Mouse (Mus musculus): ENCODE data around the gene Pik3c2a. TPM values are rescaled to one million over a fixed set of nuclear protein-coding genes. Genes with fewer than 3 reads are reported as not detected.

The Pik3c2a gene
- polyA plus RNA-seq, 1 experiment from 2014 or later, result 23.2 TPM

DNA sequence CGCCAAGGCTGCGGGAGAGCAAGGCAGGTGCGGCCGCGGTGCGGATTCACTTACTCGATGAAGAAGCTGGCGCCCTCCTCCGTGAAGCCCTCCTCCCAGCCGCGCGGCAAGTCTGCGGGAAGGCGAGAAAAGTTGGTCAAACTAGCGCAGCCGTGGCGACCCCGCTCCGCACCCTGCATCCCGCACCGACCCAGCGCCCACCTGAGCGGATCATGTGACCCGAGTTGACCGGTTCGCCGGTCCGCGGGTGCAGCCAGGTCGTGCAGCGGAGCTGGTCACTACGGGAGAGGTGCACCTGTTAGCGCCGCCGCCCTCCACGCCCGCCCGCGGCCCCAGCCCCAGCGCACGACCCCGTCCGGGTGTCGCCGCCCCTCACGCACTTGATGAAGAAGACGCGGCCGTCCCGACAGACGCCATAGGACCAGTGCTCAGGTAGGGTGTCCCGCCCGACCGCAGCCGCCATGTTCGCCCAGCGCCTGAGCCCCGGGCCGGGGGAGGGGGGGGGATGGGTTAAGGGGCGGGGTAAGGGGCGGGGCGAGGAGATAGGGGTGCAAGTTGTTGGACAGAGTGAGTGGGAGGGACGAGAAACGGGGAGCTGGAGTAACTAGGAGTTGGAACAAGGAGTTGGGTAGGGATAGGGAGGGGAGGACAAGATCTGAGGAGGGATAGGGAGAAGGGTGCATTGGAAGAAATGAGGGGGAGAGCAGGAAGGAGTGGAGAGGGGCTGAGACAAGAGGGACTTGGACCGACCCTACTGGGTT, 135.2 kb downstream of the Pik3c2a start, which contains the start of gene Plekha7:
Gene Plekha7, minus strand, starts transcription at position 506 of the 761 bp plus-strand sequence.
- Histone ChIP-seq H3K36me3 (peaks cover 13% of the 10 kb centered on the region), H3K27me3 (ENCODE audit: low read depth, poor library complexity, severe bottlenecking) (peaks cover 8% of the 10 kb centered on the region), H3K4me3 (peak within 1 kb of the TSS; percentile 78), H3K27ac (replicated peaks) (peak within 1 kb of the TSS; percentile 94), H3K9me3 (replicated peaks) (no peaks in the 10 kb centered on the region), H3K4me1 (peaks cover 43% of the 10 kb centered on the region)
- peak; percentile 89 for DNase-seq (ENCODE audit: low spot score)
- under 1% methylated on average over 64 of the region's 65 CpGs for WGBS

DNA sequence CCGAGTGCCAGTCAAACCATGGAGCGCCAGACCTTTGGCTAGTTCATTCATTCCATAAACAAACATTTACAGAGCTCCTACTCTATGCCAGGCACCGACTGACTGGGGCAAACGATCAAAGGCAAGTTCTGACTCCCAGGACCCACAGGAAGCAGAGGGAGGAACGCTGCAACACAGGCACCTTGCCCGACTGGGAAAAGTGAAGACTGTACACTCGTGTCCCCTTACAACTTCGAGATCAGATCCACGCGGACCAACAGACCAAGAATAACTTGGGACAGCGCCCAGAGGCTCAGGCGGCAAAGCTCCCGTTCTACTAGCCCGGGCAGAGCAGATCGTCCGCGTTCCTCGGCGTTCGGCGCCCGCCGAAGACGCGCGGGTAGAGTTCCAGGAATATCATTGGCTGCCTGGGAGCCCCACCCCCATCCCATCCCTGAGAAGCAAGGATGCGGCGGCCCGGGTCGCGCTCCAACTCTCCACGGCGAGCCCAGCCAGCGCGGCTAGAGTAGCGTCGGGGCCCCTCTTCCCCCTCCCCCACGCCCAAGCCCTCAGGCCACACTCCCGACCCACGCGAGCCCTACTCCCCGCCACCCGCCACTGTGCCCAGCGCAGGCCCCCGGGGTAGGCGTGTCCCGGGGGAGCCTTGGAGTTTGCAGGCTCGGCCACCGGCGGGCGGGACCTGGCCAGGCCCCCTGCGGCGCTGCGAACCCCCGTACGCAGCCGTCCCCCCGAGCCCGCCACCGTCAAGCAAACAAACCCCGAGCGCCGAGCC, 136.0 kb downstream of the Pik3c2a start:
- peak overlapping the region; percentile 94 for H3K27ac ChIP-seq (replicated peaks)
- under 1% methylated on average over 63 of the region's 63 CpGs for WGBS
- peaks cover 43% of the 10 kb centered on the region for H3K4me1 ChIP-seq
- peak overlapping the region; percentile 78 for H3K4me3 ChIP-seq
- peaks cover 8% of the 10 kb centered on the region for H3K27me3 ChIP-seq (ENCODE audit: low read depth, poor library complexity, severe bottlenecking)
- peak; percentile 88 for DNase-seq (ENCODE audit: low spot score)
- no peaks in the 10 kb centered on the region for H3K9me3 ChIP-seq (replicated peaks)
- H3K36me3 ChIP-seq, result peaks cover 17% of the 10 kb centered on the region

DNA sequence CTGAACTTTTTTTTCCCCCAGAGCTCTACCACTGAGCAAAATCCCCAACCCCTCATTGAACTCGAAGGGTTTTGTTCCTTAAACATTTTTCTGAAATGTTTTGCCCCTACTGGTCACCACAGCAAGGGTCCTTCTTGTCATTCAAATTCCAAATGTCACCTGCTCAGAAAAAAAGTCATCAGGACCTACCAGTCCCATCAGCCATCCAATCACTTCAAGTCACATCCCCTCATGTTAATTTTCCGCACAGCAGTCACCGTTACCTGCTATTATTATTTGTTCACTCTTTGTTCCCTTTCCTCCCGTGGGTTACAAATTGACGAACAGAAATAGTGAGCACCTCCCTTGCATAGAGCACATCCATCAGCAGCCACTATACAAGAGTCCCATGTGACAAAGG, 136.6 kb downstream of the Pik3c2a start:
- DNase-seq (ENCODE audit: low spot score), result no peak
- 19% methylated on average over 5 of the region's 5 CpGs for whole genome bisulfite sequencing
- peaks cover 8% of the 10 kb centered on the region for H3K27me3 ChIP-seq (ENCODE audit: low read depth, poor library complexity, severe bottlenecking)
- peak overlapping the region; percentile 78 for H3K4me3 ChIP-seq
- no peaks in the 10 kb centered on the region for H3K9me3 ChIP-seq (replicated peaks)
- H3K27ac ChIP-seq (replicated peaks), result peak overlapping the region; percentile 94
- H3K4me1 ChIP-seq, result peaks cover 43% of the 10 kb centered on the region
- H3K36me3 ChIP-seq, result peaks cover 22% of the 10 kb centered on the region

DNA sequence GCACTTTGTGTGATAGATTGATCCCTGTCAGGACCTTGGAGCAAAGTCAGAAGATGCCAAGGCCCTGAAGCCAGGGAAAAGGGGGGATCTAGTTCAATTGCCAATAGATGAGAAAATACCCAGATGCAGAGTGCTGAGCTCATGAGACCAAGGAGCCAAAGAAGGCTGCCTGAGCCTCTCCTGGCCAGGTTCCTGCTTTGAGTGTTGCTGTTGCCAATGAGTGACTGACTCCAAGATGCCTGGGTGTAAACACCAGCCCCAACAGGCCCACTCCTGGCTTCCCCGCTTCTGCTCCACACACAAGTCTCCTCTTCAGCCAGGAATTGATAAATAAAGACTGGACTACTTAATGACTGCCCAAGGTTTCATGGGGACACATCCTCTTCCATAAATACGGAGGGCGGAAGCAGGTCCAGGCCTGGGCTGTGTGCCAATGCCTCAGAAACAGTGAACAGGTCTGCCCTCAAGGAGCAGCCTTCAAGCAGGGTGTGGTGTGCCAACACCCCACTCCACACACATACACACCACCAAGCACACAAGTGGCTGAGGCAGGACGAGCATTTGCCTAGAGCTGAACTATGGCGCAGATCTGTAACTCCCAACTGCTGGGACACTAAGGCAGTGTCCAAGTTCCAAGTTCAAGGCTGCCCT, 141.5 kb downstream of the Pik3c2a start:
- Histone ChIP-seq H3K27ac (replicated peaks) (no peak overlapping the region; the same call in 1 of the 2 replicates), H3K4me3 (no peak overlapping the region), H3K9me3 (replicated peaks) (no peaks in the 10 kb centered on the region), H3K36me3 (peaks cover 22% of the 10 kb centered on the region), H3K4me1 (peaks cover 33% of the 10 kb centered on the region), H3K27me3 (ENCODE audit: low read depth, poor library complexity, severe bottlenecking) (peaks cover 8% of the 10 kb centered on the region)
- WGBS, result 92% methylated on average over 5 of the region's 5 CpGs
- no peak for DNase-seq (ENCODE audit: low spot score)

DNA sequence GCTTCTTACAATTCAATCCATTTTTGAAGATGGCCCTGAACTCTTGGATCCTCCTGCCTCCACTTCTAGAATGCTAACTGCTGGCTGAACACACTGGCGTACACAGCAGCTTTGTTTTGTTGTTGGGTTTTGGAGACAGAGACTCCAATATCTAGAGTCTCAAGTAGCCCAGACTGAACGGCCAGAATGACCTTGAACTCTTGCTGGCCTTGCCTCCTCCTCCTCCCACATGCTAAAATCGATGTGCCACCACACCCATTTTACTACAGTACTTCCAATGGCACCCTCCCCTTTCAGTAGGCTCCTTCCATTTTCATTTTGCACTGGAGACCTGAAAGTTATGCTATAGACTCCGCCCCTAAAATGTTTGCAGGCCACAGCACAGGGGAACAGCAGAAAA, 142.1 kb downstream of the Pik3c2a start:
- 90% methylated on average over 4 of the region's 4 CpGs for WGBS
- H3K9me3 ChIP-seq (replicated peaks), result no peaks in the 10 kb centered on the region

DNA sequence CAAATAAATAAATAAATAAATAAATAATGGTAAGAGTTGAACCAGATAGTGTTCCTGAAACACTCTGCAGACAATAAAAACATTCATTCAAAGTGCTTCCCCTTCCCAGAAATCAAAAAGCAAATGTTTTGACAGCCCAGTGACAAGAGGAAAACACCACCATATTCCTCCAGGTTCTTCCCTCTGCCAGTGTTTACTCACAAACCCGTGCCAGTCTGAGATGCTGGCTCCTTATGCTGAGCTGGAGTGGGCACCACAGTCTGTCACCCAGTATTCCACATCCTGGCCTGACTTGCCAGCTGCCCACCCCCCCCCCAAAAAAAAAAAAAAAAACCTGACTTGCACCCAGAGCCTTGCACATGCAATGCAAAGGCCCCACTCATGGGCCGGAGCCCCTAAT, 144.4 kb downstream of the Pik3c2a start:
- Histone ChIP-seq H3K4me3 (no peak overlapping the region), H3K27ac (replicated peaks) (no peak overlapping the region), H3K4me1 (peaks cover 30% of the 10 kb centered on the region), H3K9me3 (replicated peaks) (no peaks in the 10 kb centered on the region), H3K27me3 (ENCODE audit: low read depth, poor library complexity, severe bottlenecking) (no peaks in the 10 kb centered on the region), H3K36me3 (peaks cover 16% of the 10 kb centered on the region)
- 90% methylated on average over 2 of the region's 2 CpGs for whole genome bisulfite sequencing
- no peak for DNase-seq (ENCODE audit: low spot score)

More for the DNA sequence above, 142.1 kb downstream of the Pik3c2a start:
- DNase-seq (ENCODE audit: low spot score), result no peak
- H3K36me3 ChIP-seq, result peaks cover 25% of the 10 kb centered on the region
- H3K4me3 ChIP-seq, result no peak overlapping the region
- H3K27ac ChIP-seq (replicated peaks), result no peak overlapping the region
- H3K4me1 ChIP-seq, result peaks cover 26% of the 10 kb centered on the region
- peaks cover 4% of the 10 kb centered on the region for H3K27me3 ChIP-seq (ENCODE audit: low read depth, poor library complexity, severe bottlenecking)

DNA sequence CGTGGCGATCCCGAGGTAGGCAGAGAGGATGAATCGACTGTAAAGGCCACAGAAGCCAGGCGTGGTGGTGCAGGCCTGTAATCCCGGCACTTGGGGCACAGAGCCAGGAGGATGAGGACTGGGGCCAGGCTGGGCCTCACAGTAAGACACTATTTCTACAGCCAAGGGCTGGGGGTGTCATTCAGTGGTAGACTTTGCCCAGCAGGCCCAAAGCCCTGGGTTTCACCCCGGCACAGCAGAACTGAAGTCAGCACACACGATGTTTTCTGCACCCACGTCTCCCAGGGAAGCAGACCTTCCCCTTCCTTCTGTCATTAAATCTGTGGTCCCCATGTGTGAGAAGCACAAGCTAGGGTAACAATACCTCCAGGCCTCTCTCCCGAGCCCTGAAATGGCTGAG, 144.9 kb downstream of the Pik3c2a start:
- Histone ChIP-seq H3K27me3 (ENCODE audit: low read depth, poor library complexity, severe bottlenecking) (no peaks in the 10 kb centered on the region), H3K4me1 (peaks cover 30% of the 10 kb centered on the region), H3K36me3 (peaks cover 12% of the 10 kb centered on the region; the same call in 1 of the 2 replicates), H3K4me3 (no peak overlapping the region), H3K27ac (replicated peaks) (0 out of 2 replicates have a peak overlapping the region, but pooled peaks have one; percentile 10), H3K9me3 (replicated peaks) (no peaks in the 10 kb centered on the region)
- WGBS, result 82% methylated on average over 10 of the region's 10 CpGs
- no peak for DNase-seq (ENCODE audit: low spot score)

DNA sequence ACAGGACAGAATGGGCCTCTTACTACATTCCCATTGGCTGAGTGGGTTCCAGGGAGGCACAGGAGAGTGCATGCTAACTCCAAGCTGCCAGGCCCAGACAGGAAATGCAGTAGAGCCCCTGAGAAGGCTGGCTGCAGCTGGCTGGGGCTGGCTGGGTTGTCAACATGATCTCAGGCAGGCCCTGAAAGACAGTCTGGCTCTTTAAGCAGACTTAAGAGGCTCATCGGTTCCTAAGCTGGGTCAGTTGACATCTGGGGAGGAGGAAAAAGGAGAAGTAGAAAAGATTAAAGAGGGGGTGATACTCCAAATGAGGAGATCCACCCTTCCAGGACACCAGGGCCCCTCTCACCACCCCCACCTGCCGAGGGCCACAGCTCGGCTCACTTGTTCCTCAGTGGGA, 148.3 kb downstream of the Pik3c2a start:
- no peak for DNase-seq (ENCODE audit: low spot score)
- Histone ChIP-seq H3K27me3 (ENCODE audit: low read depth, poor library complexity, severe bottlenecking) (no peaks in the 10 kb centered on the region), H3K9me3 (replicated peaks) (no peaks in the 10 kb centered on the region), H3K4me1 (peaks cover 46% of the 10 kb centered on the region), H3K4me3 (no peak overlapping the region), H3K27ac (replicated peaks) (0 out of 2 replicates have a peak overlapping the region, but pooled peaks have one; percentile 24), H3K36me3 (0 out of 2 replicates have a peak, but pooled peaks cover 3% of the 10 kb centered on the region)
- WGBS, result 58% methylated on average over 3 of the region's 3 CpGs

DNA sequence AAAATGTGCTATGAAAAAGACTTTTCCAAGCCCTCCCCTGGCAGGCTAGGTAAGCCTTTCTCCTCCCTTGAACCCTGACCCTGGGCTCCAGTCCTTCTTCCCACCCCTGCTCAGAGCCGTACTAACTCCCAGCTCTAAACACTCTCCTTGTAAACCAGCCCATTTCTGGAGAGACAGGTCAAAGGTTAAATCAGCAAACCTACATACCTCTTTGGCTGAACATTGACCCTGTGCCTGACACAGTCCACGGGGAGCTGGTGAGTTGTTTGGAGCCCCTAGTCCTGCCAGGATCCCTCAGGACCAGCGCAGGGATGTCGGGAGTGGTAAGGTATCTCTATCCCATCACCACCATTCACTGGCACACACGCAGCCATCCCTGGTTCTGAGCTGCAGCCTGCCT, 150.9 kb downstream of the Pik3c2a start:
- WGBS, result 46% methylated on average over 5 of the region's 5 CpGs
- Histone ChIP-seq H3K9me3 (replicated peaks) (no peaks in the 10 kb centered on the region), H3K27ac (replicated peaks) (0 out of 2 replicates have a peak overlapping the region, but pooled peaks have one; percentile 14), H3K4me3 (no peak overlapping the region), H3K4me1 (peaks cover 58% of the 10 kb centered on the region), H3K27me3 (ENCODE audit: low read depth, poor library complexity, severe bottlenecking) (no peaks in the 10 kb centered on the region), H3K36me3 (0 out of 2 replicates have a peak, but pooled peaks cover 3% of the 10 kb centered on the region)
- no peak for DNase-seq (ENCODE audit: low spot score)

DNA sequence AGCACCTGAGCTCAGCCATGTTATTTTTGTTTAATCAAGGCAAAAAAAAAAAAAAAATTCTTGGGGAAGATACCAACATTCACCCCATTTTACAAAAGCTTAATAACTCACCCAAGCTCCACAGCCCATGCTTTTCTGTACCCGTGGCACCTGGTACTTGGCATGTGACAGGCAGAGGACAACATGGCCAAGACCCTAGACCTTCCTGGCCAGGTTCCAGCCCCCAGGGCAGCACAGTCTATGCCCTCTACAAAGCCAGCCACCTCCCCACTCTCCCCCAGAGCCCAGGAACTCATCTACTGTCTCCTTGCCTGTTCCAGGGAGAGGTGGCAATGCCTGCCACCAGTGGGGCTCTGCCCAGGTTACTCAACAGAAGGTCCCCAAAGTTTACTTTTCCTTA, 152.7 kb downstream of the Pik3c2a start:
- Histone ChIP-seq H3K27me3 (ENCODE audit: low read depth, poor library complexity, severe bottlenecking) (no peaks in the 10 kb centered on the region), H3K4me3 (no peak overlapping the region), H3K4me1 (peaks cover 74% of the 10 kb centered on the region), H3K9me3 (replicated peaks) (no peaks in the 10 kb centered on the region), H3K27ac (replicated peaks) (no peak overlapping the region), H3K36me3 (no peaks in the 10 kb centered on the region)
- no peak for DNase-seq (ENCODE audit: low spot score)
- WGBS, result 77% methylated on average over 1 of the region's 1 CpGs

DNA sequence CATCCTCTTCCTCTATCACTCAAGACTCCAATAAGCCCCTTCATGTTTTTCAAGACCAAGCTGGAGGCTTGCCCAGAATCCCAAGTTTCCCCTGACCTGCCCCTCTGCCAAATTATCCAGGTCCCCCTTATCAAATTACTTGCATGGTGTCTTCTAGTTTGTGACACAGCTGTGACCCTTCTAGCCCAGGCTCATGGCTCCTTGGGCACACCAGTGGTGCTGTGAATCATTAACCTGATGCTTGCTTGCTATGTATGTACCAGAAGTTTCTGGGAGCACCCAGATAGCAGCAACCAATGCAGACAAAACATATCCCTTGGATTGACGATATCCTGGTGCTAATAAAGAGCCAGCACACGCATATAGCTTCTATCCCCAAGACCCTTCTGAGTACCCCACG, 154.3 kb downstream of the Pik3c2a start:
- no peak for DNase-seq (ENCODE audit: low spot score)
- no peaks in the 10 kb centered on the region for H3K27me3 ChIP-seq (ENCODE audit: low read depth, poor library complexity, severe bottlenecking)
- H3K27ac ChIP-seq (replicated peaks), result peak overlapping the region; percentile 88; the same call in 1 of the 2 replicates
- no peak overlapping the region for H3K4me3 ChIP-seq
- no peaks in the 10 kb centered on the region for H3K9me3 ChIP-seq (replicated peaks)
- no peaks in the 10 kb centered on the region for H3K36me3 ChIP-seq
- H3K4me1 ChIP-seq, result peaks cover 75% of the 10 kb centered on the region
- 86% methylated on average over 3 of the region's 3 CpGs for WGBS

DNA sequence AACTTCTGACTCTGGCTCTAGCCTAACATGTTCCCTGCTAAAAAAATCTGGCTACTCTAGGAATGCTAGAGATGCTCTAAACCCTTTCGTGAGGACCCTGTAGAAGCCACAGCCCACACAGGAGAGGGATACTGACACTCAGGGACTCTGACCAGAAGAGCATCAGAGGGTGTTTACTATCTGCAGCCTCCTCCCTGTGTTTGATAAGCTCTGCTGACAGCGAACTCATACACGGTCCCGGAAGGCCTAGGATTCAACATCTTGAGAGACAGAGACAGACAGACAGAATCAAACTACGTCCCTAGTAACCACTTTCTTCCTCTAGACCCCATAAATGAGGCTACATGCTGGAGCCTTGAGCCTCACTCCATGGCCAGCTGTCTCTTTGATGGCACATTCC, 155.3 kb downstream of the Pik3c2a start:
- Histone ChIP-seq H3K4me1 (peaks cover 79% of the 10 kb centered on the region), H3K9me3 (replicated peaks) (no peaks in the 10 kb centered on the region), H3K36me3 (no peaks in the 10 kb centered on the region), H3K27me3 (ENCODE audit: low read depth, poor library complexity, severe bottlenecking) (no peaks in the 10 kb centered on the region), H3K4me3 (no peak overlapping the region), H3K27ac (replicated peaks) (peak overlapping the region; percentile 88)
- WGBS, result 85% methylated on average over 5 of the region's 5 CpGs
- DNase-seq (ENCODE audit: low spot score), result no peak

Measured in midbrain, embryonic 10.5 days (tissue).